Mouse (Mus musculus) gastrocnemius, postnatal 10 days (tissue): Measurements from ENCODE around the gene Mrpl18. TPM values are rescaled to one million over a fixed set of nuclear protein-coding genes. Genes with fewer than 3 reads are reported as not detected.

Source experiments
- DNase-seq: peaks from one replicate; pipeline ENCODE4 v3.0.0; 2021; ENCODE audit warnings: mixed read lengths
- microRNA-seq, 2 experiments: library from miRNA; unstranded; fragments of <30 nt; microRNA quantifications; one replicate each; pipeline ENCODE4 v1.2.0; 2021
- total RNA-seq, 2 experiments: library from RNA; stranded (reverse); gene quantifications; 2 replicates each; pipeline ENCODE4 v1.2.3; 2021

Gene Mrpl18
- total RNA-seq, 2 experiments from 2014 or later: 81.3 to 85.7 TPM

GRCm38 (mm10) chr17:12864111-12864510, 52.0 kb downstream of the Mrpl18 start:
- DNase-seq: no peak

Small RNAs within 50 kb of the gene (microRNA-seq; reads per million reads assigned to microRNA genes)
- 0 reads per million in 2 experiments for gene Gm24085

Other genes with a start within 250 kb of the Mrpl18 start
- gene Slc22a1, start 240.5 kb downstream of the Mrpl18 start, total RNA-seq: not detected
- 100 to 1,000 TPM in 1 of 2 experiments, 10 to 100 TPM in 1; 92.0 to 114 TPM for gene Igf2r, start 146.7 kb downstream of the Mrpl18 start, total RNA-seq
- under 1 TPM; 0.59 to 0.72 TPM for gene Mas1, start 48.2 kb downstream of the Mrpl18 start, total RNA-seq
- 1 to 10 TPM; 1.8 to 2.3 TPM for gene Mrgprh, start 40.3 kb downstream of the Mrpl18 start, total RNA-seq
- gene Pnldc1, start 6.1 kb downstream of the Mrpl18 start, total RNA-seq: under 1 TPM; 0.20 to 0.26 TPM
- gene Tcp1, start 644 bp downstream of the Mrpl18 start, total RNA-seq: 100 to 1,000 TPM; 238 to 250 TPM
- under 1 TPM in 1 of 2 experiments, not detected in 1; 0.33 TPM for gene Acat3, start 24.3 kb upstream of the Mrpl18 start, total RNA-seq
- gene Acat2, start 44.4 kb upstream of the Mrpl18 start, total RNA-seq: 10 to 100 TPM; 11.8 to 12.0 TPM
- 10 to 100 TPM; 35.3 to 42.6 TPM for gene Wtap, start 77.8 kb upstream of the Mrpl18 start, total RNA-seq
- gene Sod2, start 90.5 kb upstream of the Mrpl18 start, total RNA-seq: 100 to 1,000 TPM; 245 to 294 TPM
- gene Gpr31b, start 136.0 kb upstream of the Mrpl18 start, total RNA-seq: not detected
- gene Tcp10b, start 144.8 kb upstream of the Mrpl18 start, total RNA-seq: under 1 TPM; 0.26 to 0.61 TPM
- gene Unc93a, start 215.5 kb upstream of the Mrpl18 start, total RNA-seq: under 1 TPM in 1 of 2 experiments, not detected in 1; 0.14 TPM